Mouse (Mus musculus) MEL (cell line): Measurements from ENCODE around the gene Cd24a. TPM values are rescaled to one million over a fixed set of nuclear protein-coding genes. Genes with fewer than 3 reads are reported as not detected.

Experiments used
- DNase-seq: peaks from one replicate; pipeline ENCODE4 v3.0.0; 2011; ENCODE audit warnings: low read depth, low spot score
- H3K27ac ChIP-seq: 2 replicates; pipeline ENCODE4 v1.5.1; 2012; ENCODE audit warnings: low read depth, mild to moderate bottlenecking, control low read depth, low read length, moderate library complexity; ENCODE audit not compliant: control insufficient read depth
- H3K27me3 ChIP-seq, 2 experiments: fragments of 150-350 bp in 1 of 2; sonication (generic) in 1 of 2; 2 replicates each; pipeline ENCODE4 v1.6.1; 2012; ENCODE audit warnings: low read length in 2 of 2, mild to moderate bottlenecking in 2 of 2, improper control_type of control experiment in 1 of 2, moderate library complexity in 1 of 2; ENCODE audit not compliant: insufficient read depth in 2 of 2, control insufficient read depth in 1 of 2
- H3K36me3 ChIP-seq, 2 experiments: 2 replicates each; pipeline ENCODE4 v1.6.1; 2012 to 2014; ENCODE audit warnings: low read length in 2 of 2, improper control_type of control experiment in 1 of 2, inconsistent platforms in 1 of 2, mild to moderate bottlenecking in 1 of 2; ENCODE audit not compliant: insufficient read depth in 2 of 2, control insufficient read depth in 1 of 2
- H3K4me1 ChIP-seq, 2 experiments: fragments of 150-350 bp in 1 of 2; sonication (generic) in 1 of 2; 2 replicates each; pipeline ENCODE4 v1.6.1; 2012; ENCODE audit warnings: low read length in 2 of 2, improper control_type of control experiment in 1 of 2, mild to moderate bottlenecking in 1 of 2; ENCODE audit not compliant: insufficient read depth in 2 of 2, control insufficient read depth in 1 of 2
- H3K4me3 ChIP-seq, 2 experiments: fragments of 150-350 bp in 1 of 2; sonication (generic) in 1 of 2; 2 replicates each; pipeline ENCODE4 v1.5.1; 2012; ENCODE audit warnings: low read depth in 2 of 2, low read length in 2 of 2, mild to moderate bottlenecking in 2 of 2, moderate library complexity in 2 of 2, control low read depth in 1 of 2, improper control_type of control experiment in 1 of 2; ENCODE audit not compliant: control insufficient read depth in 1 of 2, insufficient read depth in 1 of 2
- H3K79me2 ChIP-seq: 2 replicates; pipeline ENCODE4 v1.6.1; 2012; ENCODE audit warnings: mild to moderate bottlenecking, low read length, moderate library complexity; ENCODE audit not compliant: control insufficient read depth, poor library complexity, insufficient read depth
- H3K9ac ChIP-seq: 2 replicates; pipeline ENCODE4 v1.6.1; 2012; ENCODE audit warnings: low read depth, mild to moderate bottlenecking, control low read depth, low read length, moderate library complexity; ENCODE audit not compliant: control insufficient read depth, poor library complexity, severe bottlenecking
- H3K9me3 ChIP-seq: fragments of 150-350 bp; sonication (generic); replicated peaks from 2 replicates; pipeline ENCODE4 v1.6.1; 2012; ENCODE audit warnings: mild to moderate bottlenecking, low read length, improper control_type of control experiment, moderate library complexity; ENCODE audit not compliant: insufficient read depth
- BHLHE40 ChIP-seq: IDR thresholded peaks from 2 replicates; pipeline ENCODE4 v1.6.1; 2012; ENCODE audit warnings: low read depth, mild to moderate bottlenecking, inconsistent platforms, low read length, improper control_type of control experiment, borderline replicate concordance
- CHD1 ChIP-seq: IDR thresholded peaks from 2 replicates; pipeline ENCODE4 v1.6.1; 2012; ENCODE audit warnings: low read depth, mild to moderate bottlenecking, inconsistent platforms, low read length, improper control_type of control experiment
- CHD2 ChIP-seq: IDR thresholded peaks from 2 replicates; pipeline ENCODE4 v1.6.1; 2011; ENCODE audit warnings: low read length, improper control_type of control experiment
- CTCF ChIP-seq, 3 experiments: IDR thresholded peaks in 2 of 3; conservative IDR thresholded peaks in 1 of 3; 2 replicates each; pipeline ENCODE4 v1.5.1; 2011 to 2012; ENCODE audit warnings: low read length in 3 of 3, low read depth in 2 of 3, mild to moderate bottlenecking in 2 of 3, improper control_type of control experiment in 1 of 3, inconsistent platforms in 1 of 3, mixed read lengths in 1 of 3, moderate library complexity in 1 of 3; ENCODE audit not compliant: control insufficient read depth in 1 of 3, insufficient read depth in 1 of 3, poor library complexity in 1 of 3, severe bottlenecking in 1 of 3
- E2F4 ChIP-seq: IDR thresholded peaks from 2 replicates; pipeline ENCODE4 v1.6.1; 2011; ENCODE audit warnings: low read depth, low read length, improper control_type of control experiment, borderline replicate concordance
- ELF1 ChIP-seq: IDR thresholded peaks from 2 replicates; pipeline ENCODE4 v1.6.1; 2014; ENCODE audit warnings: low read depth, mild to moderate bottlenecking, inconsistent platforms, low read length, improper control_type of control experiment, moderate library complexity
- EP300 ChIP-seq, 2 experiments: IDR thresholded peaks; 2 replicates each; pipeline ENCODE4 v1.6.1; 2011; ENCODE audit warnings: improper control_type of control experiment in 2 of 2, low read length in 2 of 2, low read depth in 1 of 2, mild to moderate bottlenecking in 1 of 2
- ETS1 ChIP-seq: IDR thresholded peaks from 2 replicates; pipeline ENCODE4 v1.6.1; 2012; ENCODE audit warnings: low read depth, mild to moderate bottlenecking, inconsistent platforms, low read length, improper control_type of control experiment, moderate library complexity
- GABPA ChIP-seq: IDR thresholded peaks from 2 replicates; pipeline ENCODE4 v1.6.1; 2012; ENCODE audit warnings: low read depth, mild to moderate bottlenecking, inconsistent platforms, low read length, improper control_type of control experiment, moderate library complexity
- GATA1 ChIP-seq: IDR thresholded peaks from 2 replicates; pipeline ENCODE4 v1.6.1; 2011; ENCODE audit warnings: low read depth, low read length, improper control_type of control experiment
- HCFC1 ChIP-seq: IDR thresholded peaks from 2 replicates; pipeline ENCODE4 v1.6.1; 2012; ENCODE audit warnings: low read depth, mild to moderate bottlenecking, inconsistent platforms, low read length, improper control_type of control experiment, moderate library complexity
- JUND ChIP-seq: IDR thresholded peaks from 2 replicates; pipeline ENCODE4 v1.6.1; 2011; ENCODE audit warnings: low read depth, mild to moderate bottlenecking, improper control_type of control experiment, low read length
- KAT2A ChIP-seq: conservative IDR thresholded peaks from 2 replicates; pipeline ENCODE4 v1.6.1; 2012; ENCODE audit warnings: low read depth, low read length, improper control_type of control experiment, inconsistent platforms
- MAFK ChIP-seq: IDR thresholded peaks from 2 replicates; pipeline ENCODE4 v1.6.1; 2011; ENCODE audit warnings: low read depth, mild to moderate bottlenecking, low read length, improper control_type of control experiment, borderline replicate concordance
- MAX ChIP-seq: IDR thresholded peaks from 2 replicates; pipeline ENCODE4 v1.6.1; 2011; ENCODE audit warnings: low read length, improper control_type of control experiment
- MAZ ChIP-seq: IDR thresholded peaks from 2 replicates; pipeline ENCODE4 v1.6.1; 2012; ENCODE audit warnings: low read depth, mild to moderate bottlenecking, inconsistent platforms, low read length, improper control_type of control experiment
- MEF2A ChIP-seq: IDR thresholded peaks from 2 replicates; pipeline ENCODE4 v1.6.1; 2014; ENCODE audit warnings: low read depth, mild to moderate bottlenecking, inconsistent platforms, low read length, improper control_type of control experiment; ENCODE audit not compliant: poor library complexity, insufficient replicate concordance, severe bottlenecking; ENCODE audit errors: extremely low read depth
- MXI1 ChIP-seq: IDR thresholded peaks from 2 replicates; pipeline ENCODE4 v1.6.1; 2011; ENCODE audit warnings: mild to moderate bottlenecking, low read depth, low read length, improper control_type of control experiment
- MYC ChIP-seq: IDR thresholded peaks from 2 replicates; pipeline ENCODE4 v1.6.1; 2011; ENCODE audit warnings: low read depth, mild to moderate bottlenecking, low read length, improper control_type of control experiment, moderate library complexity
- NELFE ChIP-seq: IDR thresholded peaks from 2 replicates; pipeline ENCODE4 v1.6.1; 2011; ENCODE audit warnings: low read depth, low read length, improper control_type of control experiment
- NRF1 ChIP-seq: IDR thresholded peaks from 2 replicates; pipeline ENCODE4 v1.6.1; 2014; ENCODE audit warnings: low read depth, mild to moderate bottlenecking, inconsistent platforms, low read length, improper control_type of control experiment, moderate library complexity; ENCODE audit not compliant: poor library complexity, insufficient read depth, severe bottlenecking
- POLR2A ChIP-seq, 2 experiments: IDR thresholded peaks; 2 replicates each; pipeline ENCODE4 v1.6.1; 2011 to 2012; ENCODE audit warnings: low read length in 2 of 2, mild to moderate bottlenecking in 2 of 2, control low read depth in 1 of 2, improper control_type of control experiment in 1 of 2, low read depth in 1 of 2, moderate library complexity in 1 of 2; ENCODE audit not compliant: control insufficient read depth in 1 of 2, insufficient read depth in 1 of 2, poor library complexity in 1 of 2
- POLR2AphosphoS2 ChIP-seq: IDR thresholded peaks from 2 replicates; pipeline ENCODE4 v1.6.1; 2011; ENCODE audit warnings: low read length, improper control_type of control experiment
- POLR2AphosphoS5 ChIP-seq: IDR thresholded peaks from 2 replicates; pipeline ENCODE4 v1.6.1; 2012; ENCODE audit warnings: low read depth, borderline replicate concordance, mild to moderate bottlenecking, inconsistent platforms, low read length, moderate library complexity, mixed read lengths
- RAD21 ChIP-seq: IDR thresholded peaks from 2 replicates; pipeline ENCODE4 v1.6.1; 2011; ENCODE audit warnings: mild to moderate bottlenecking, low read depth, low read length, improper control_type of control experiment
- RCOR1 ChIP-seq: IDR thresholded peaks from 2 replicates; pipeline ENCODE4 v1.6.1; 2012; ENCODE audit warnings: low read depth, mild to moderate bottlenecking, inconsistent platforms, low read length, improper control_type of control experiment
- SIN3A ChIP-seq: IDR thresholded peaks from 2 replicates; pipeline ENCODE4 v1.6.1; 2012; ENCODE audit warnings: low read length, improper control_type of control experiment, inconsistent platforms
- SMC3 ChIP-seq: IDR thresholded peaks from 2 replicates; pipeline ENCODE4 v1.6.1; 2011; ENCODE audit warnings: low read depth, low read length, improper control_type of control experiment
- TAL1 ChIP-seq: IDR thresholded peaks from 2 replicates; pipeline ENCODE4 v1.6.1; 2012; ENCODE audit warnings: mild to moderate bottlenecking, inconsistent platforms, low read length, moderate library complexity, mixed read lengths
- TBP ChIP-seq: IDR thresholded peaks from 2 replicates; pipeline ENCODE4 v1.8.0; 2011; ENCODE audit warnings: low read depth, low read length, improper control_type of control experiment
- TCF12 ChIP-seq: IDR thresholded peaks from 2 replicates; pipeline ENCODE4 v1.6.1; 2014; ENCODE audit warnings: low read depth, mild to moderate bottlenecking, inconsistent platforms, low read length, improper control_type of control experiment, moderate library complexity
- UBTF ChIP-seq: IDR thresholded peaks from 2 replicates; pipeline ENCODE4 v1.6.1; 2012; ENCODE audit warnings: low read depth, mild to moderate bottlenecking, inconsistent platforms, low read length, improper control_type of control experiment, moderate library complexity, borderline replicate concordance; ENCODE audit not compliant: insufficient read depth
- USF1 ChIP-seq: IDR thresholded peaks from 2 replicates; pipeline ENCODE4 v1.6.1; 2014; ENCODE audit warnings: low read depth, mild to moderate bottlenecking, inconsistent platforms, low read length, improper control_type of control experiment, moderate library complexity
- USF2 ChIP-seq, 2 experiments: IDR thresholded peaks; 2 replicates each; pipeline ENCODE4 v1.6.1; 2011 to 2012; ENCODE audit warnings: improper control_type of control experiment in 2 of 2, low read length in 2 of 2, borderline replicate concordance in 1 of 2, inconsistent platforms in 1 of 2, low read depth in 1 of 2, mild to moderate bottlenecking in 1 of 2; ENCODE audit not compliant: insufficient read depth in 1 of 2
- ZC3H11A ChIP-seq: IDR thresholded peaks from 2 replicates; pipeline ENCODE4 v1.6.1; 2012; ENCODE audit warnings: low read depth, mild to moderate bottlenecking, inconsistent platforms, low read length, improper control_type of control experiment
- ZKSCAN1 ChIP-seq: IDR thresholded peaks from 2 replicates; pipeline ENCODE4 v1.6.1; 2012; ENCODE audit warnings: low read depth, mild to moderate bottlenecking, inconsistent platforms, low read length, improper control_type of control experiment, moderate library complexity
- ZNF384 ChIP-seq: IDR thresholded peaks from 2 replicates; pipeline ENCODE4 v1.6.1; 2012; ENCODE audit warnings: low read depth, mild to moderate bottlenecking, inconsistent platforms, low read length, improper control_type of control experiment
- polyA plus RNA-seq, 2 experiments: library from polyadenylated mRNA; stranded (reverse) in 1 of 2; unstranded in 1 of 2; fragments of >175 nt in 1 of 2; fragments of >200 nt in 1 of 2; gene quantifications; 2 replicates each; pipeline versions ENCODE4 v1.2.1 to v1.2.4; 2012; ENCODE audit warnings: low replicate concordance in 2 of 2, low read depth in 1 of 2; ENCODE audit not compliant: insufficient read length in 2 of 2, insufficient read depth in 1 of 2, missing spikeins in 1 of 2
- total RNA-seq: library from RNA; depleted of rRNA; stranded (reverse); fragments of 300-350 nt; gene quantifications from 2 replicates; pipeline ENCODE4 v1.2.3, GENCODE M21; 2012

Cd24a gene
- total and polyA plus RNA-seq, 3 experiments = 96.6 to 181 TPM; not detected in 1

GRCm38 (mm10) chr10:43557630-43558165 is 20.4 kb upstream of the Cd24a start:
- H3K9ac ChIP-seq = no peak overlapping the region
- H3K4me3 ChIP-seq = no peak overlapping the region
- H3K36me3 ChIP-seq = peaks cover 0 to 3% of the 10 kb centered on the region in 2 experiments; a peak in 1 of 4 replicates
- H3K27ac ChIP-seq = no peak overlapping the region
- peaks cover 3 to 7% of the 10 kb centered on the region in 2 experiments; a peak in 3 of 4 replicates for H3K4me1 ChIP-seq
- no peaks in the 10 kb centered on the region for H3K27me3 ChIP-seq
- no peaks in the 10 kb centered on the region for H3K9me3 ChIP-seq
- H3K79me2 ChIP-seq = no peaks in the 10 kb centered on the region
- DNase-seq = peak; percentile 82
- TF ChIP-seq ZKSCAN1 (peak; percentile 63; the same call in 1 of the 2 replicates), POLR2AphosphoS5 (no peak), ELF1 (no peak), KAT2A (no peak), ZC3H11A (no peak), TCF12 (peak; percentile 65), POLR2AphosphoS2 (no peak), EP300 (IDR thresholded peaks at IDR 0.05; ENCODE audit: low read depth in 1 of 2, low read length in 2 of 2) (peak; percentile 74 to 88), E2F4 (no peak), CHD1 (no peak), MAX (no peak), GABPA (no peak), SMC3 (no peak; the same call in 1 of the 2 replicates), HCFC1 (no peak), RAD21 (no peak), MAFK (no peak), NELFE (no peak), MEF2A (no peak), MXI1 (peak; percentile 39; the same call in 1 of the 2 replicates), CHD2 (no peak), CTCF (IDR thresholded peaks at IDR 0.05 in 2 of 3, conservative IDR thresholded peaks at IDR 0.05 in 1 of 3; ENCODE audit: control insufficient read depth in 1 of 3, insufficient read depth in 1 of 3, low read depth in 2 of 3, low read length in 3 of 3, poor library complexity in 1 of 3, severe bottlenecking in 1 of 3) (no peak), TBP (no peak), JUND (no peak), UBTF (no peak), SIN3A (peak; percentile 47), ZNF384 (no peak), USF1 (no peak), BHLHE40 (no peak), RCOR1 (peak; percentile 65), USF2 (IDR thresholded peaks at IDR 0.05; ENCODE audit: borderline replicate concordance in 1 of 2, insufficient read depth in 1 of 2, low read depth in 1 of 2, low read length in 2 of 2) (no peak), MYC (no peak), POLR2A (IDR thresholded peaks at IDR 0.05; ENCODE audit: control insufficient read depth in 1 of 2, insufficient read depth in 1 of 2, low read depth in 1 of 2, low read length in 2 of 2, poor library complexity in 1 of 2) (no peak), MAZ (no peak), ETS1 (peak; percentile 34; the same call in 1 of the 2 replicates), NRF1 (no peak), GATA1 (peak; percentile 76), TAL1 (peak; percentile 53)
